Mouse (Mus musculus) c-Kit-positive CD71-positive TER-119-negative erythroid progenitor cells, embryonic 14.5 days (primary cell): Measurements from ENCODE around the gene Zfp174.

ENCODE experiments used
- DNase-seq: peaks from one replicate; pipeline ENCODE4 v3.0.0-alpha.2; 2013; ENCODE audit warnings: low read depth

Zfp174 gene

DNA sequence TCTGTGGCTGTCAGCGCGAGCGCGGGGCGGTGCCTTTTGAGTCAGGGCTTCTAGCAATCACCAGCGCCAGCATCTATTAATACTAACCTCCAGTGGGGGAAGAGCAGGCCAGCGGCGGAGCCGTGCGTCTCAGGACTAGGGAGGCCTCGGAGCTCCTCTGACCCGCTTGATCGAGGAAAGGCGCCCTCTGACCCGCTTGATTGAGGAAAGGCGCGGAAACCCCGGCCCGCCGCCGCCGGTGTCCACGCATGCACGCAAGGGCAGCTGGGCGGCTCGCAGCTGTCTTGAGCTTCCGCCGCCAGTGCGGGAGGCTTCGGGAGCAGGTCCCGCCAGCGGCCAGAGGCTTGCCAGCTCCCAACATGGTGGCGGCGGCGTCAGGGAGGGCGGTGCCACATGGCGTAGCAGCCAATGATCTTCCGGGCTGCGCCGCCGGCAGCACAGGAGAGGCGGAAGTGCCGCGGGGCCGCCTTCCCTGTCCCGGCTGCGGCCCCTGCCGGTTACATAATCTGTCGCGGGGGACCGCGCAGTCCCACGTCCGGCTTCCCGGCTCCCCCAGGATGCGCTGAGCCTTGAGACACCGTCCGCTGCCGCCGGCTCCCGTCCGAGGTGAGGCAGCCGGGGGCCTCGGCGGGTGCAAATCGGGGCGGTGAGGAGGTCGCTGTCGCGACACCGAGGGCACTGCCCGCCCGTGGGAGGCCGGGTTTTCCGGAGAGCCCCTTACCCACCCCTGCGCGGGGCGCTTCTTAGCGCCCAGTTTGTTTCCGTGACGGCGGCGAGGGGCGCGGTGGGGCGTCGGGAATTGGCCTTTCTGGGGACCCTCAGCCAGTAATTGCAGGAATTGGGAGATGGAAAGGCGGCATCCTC is 37.4 kb downstream of the Zfp174 start, which contains the start of the genes Zfp597 and Gm20695:
Gene Zfp597, minus strand, starts transcription at position 361 of the 864 bp plus-strand sequence.
Gene Gm20695, plus strand, starts transcription at position 448 of the 864 bp plus-strand sequence.
- DNase-seq: peak; percentile 90

GRCm38 (mm10) chr16:3885065-3885670 is 38.1 kb downstream of the Zfp174 start:
- DNase-seq: no peak

DNA sequence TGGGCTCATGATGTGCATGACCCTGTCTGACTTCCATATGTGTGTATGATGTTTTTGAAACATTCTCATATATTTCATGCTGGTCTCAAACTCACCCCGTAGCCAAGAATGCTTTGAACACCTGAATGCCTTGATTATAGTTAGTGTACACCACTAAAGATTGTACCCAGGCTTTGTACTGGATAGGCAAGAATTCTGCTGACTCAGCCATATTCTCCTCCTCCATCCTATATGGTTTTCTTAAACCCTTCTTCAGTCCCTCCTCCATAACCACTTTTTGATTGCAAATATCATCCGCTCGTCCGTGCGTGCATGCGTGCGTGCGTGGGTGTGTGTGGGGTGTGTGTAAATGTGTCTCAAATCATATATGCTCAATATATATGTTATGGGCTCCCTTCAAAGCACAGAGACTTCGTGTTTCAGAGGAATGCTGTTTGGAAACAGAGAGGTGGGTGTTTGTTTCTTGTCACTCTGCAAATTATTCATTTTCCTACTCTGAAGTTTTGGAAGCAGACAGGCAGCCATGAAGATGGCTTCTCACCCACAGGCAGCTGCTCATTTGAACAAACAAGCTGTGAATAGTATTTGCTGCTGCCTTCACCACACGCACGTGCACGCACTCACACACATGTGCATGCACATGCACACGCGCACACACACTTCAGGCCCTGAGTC is 44.7 kb downstream of the Zfp174 start:
- DNase-seq: no peak

GRCm38 (mm10) chr16:3893739-3894138 is 46.7 kb downstream of the Zfp174 start:
- no peak for DNase-seq

DNA sequence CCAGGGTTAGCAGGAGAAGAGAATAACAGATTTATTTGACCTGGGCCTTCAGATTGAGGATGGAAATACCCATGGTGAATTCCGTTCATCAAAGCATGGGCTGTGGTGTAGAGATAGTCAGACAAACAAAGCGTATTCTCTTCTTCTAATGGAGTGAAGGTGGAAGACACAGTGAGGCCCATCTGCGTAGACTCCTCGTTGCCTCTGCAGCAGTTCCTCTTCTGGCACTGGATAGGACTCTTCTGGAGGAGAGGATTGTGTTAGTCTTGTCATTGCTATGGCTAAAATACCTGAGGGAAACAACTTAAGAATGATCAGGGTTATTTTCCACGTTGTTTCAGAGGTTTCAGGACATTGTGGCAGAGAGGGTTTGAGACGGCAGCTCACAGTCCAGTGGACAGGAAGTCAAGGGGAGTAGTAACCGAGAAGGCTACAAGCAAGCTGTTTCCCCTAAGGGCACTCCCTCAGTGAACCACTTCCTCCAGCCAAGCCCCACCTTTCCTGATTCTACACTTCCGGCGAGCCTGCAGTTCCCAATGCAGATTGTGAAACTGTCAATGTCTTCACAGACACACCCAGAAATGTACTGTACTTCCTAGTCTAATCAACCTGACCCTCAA is 48.2 kb downstream of the Zfp174 start:
- no peak for DNase-seq

DNA sequence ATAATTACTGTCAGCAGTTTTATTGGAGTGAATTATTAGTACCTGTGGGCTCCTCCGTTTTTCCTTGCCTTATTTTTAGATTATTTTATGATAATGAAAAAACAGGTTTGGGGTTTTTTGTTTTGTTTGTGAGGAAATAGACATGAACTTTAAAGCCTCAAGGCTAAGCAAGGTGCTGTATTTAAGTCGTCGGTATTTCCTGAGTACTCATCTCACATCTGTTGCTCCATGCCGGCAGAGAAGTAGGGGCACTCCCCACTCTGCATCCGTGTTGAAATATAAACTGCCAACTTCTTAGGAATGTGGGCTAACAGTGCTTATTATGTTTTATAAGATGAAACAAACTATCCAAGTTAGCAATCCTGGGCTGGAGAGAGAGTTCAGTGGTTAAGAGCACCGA is 49.0 kb downstream of the Zfp174 start:
- DNase-seq: no peak

DNA sequence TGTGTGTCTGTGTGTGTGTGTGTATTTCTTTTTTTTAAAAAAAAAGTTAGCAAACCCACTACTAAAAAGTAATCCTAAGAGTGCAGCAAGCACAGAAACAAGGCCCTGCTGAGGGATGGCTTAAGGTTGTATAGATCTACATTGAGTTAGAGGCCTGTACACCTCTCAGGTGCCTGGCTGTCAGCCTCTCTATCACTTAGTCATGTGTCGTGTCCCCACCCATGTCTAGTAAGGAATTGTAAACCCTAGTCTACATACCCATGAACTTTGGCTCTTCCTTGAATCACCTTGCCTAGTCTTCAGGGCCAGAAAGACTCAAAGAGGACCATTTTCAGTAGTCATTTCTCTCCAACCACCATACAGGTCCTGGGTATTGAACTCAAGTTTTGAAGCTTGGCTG is 49.5 kb downstream of the Zfp174 start:
- no peak for DNase-seq

DNA sequence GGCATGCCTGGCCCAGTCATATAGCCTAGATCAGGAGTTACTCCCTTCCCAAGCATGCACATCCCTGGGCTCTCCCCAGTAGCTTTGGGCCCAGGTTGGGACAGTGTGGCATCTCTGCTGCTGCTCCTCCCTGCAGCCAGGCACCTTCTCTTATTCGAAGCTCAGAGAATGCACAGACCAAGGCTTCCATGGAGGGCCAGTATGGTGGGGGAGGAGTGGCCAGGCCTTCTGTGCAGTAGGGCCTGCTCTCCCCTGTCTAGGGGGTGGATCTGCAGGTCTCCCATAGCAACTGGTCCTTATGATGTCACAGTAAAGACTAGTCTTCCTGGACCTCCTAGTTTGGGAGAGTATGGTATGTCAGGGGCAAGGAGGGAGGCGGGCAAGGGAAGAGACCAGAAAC is 60.4 kb downstream of the Zfp174 start:
- no peak for DNase-seq
